In genomic region chr12:82194919-82195318, GRCm38 (mm10) we compare ENCODE assay signal across 19 mouse cellular contexts. TPM values are rescaled to one million over a fixed set of nuclear protein-coding genes. Genes with fewer than 3 reads are reported as not detected.
DNase-seq lines count a peak whose midpoint lies in the region; ATAC-seq and TF ChIP-seq lines count a peak whose summit lies in the region.
"Had no signal": no experiment of that assay in that cellular context is flagged by ENCODE, and none has a peak within 500 bp of the region (broad histone marks: within the 10 kb centered on the region; RNA-seq: fewer than 3 reads in every experiment).

No protein-coding gene starts in this region.

- TF ChIP-seq POLR2A in kidney, adult 2 months (IDR thresholded peaks at IDR 0.05; ENCODE audit: low read depth, low read length): no peak

- H3K27ac ChIP-seq in kidney, adult 2 months (ENCODE audit: insufficient read depth, low read depth, low read length): no peak overlapping the region
- no peak overlapping the region for H3K27ac ChIP-seq in kidney, embryonic 15.5 days
- H3K27ac ChIP-seq in limb, embryonic 10.5 days: 0 out of 2 replicates have a peak overlapping the region, but pooled peaks have one; percentile 16
- H3K27ac ChIP-seq: embryonic facial prominence, embryonic 12.5 days; forebrain, embryonic 12.5 days; heart, adult 2 months; hindbrain, embryonic 10.5 days; hindbrain, embryonic 14.5 days had no signal

- H3K9me3 ChIP-seq in kidney, embryonic 15.5 days (replicated peaks): no peaks in the 10 kb centered on the region
- H3K9me3 ChIP-seq in megakaryocyte, embryonic 14.5 days: no peaks in the 10 kb centered on the region
- no peaks in the 10 kb centered on the region for H3K9me3 ChIP-seq in limb, embryonic 10.5 days (replicated peaks)
- H3K9me3 ChIP-seq: embryonic facial prominence, embryonic 12.5 days; forebrain, embryonic 12.5 days; heart, embryonic 12.5 days; hindbrain, embryonic 10.5 days had no signal

- peaks cover 13% of the 10 kb centered on the region; the same call in 1 of the 2 replicates for H3K4me1 ChIP-seq in kidney, adult 2 months (ENCODE audit: control insufficient read depth, insufficient read depth, low read length)
- H3K4me1 ChIP-seq in kidney, embryonic 15.5 days: peaks cover 43% of the 10 kb centered on the region
- peaks cover 93% of the 10 kb centered on the region for H3K4me1 ChIP-seq in megakaryocyte, embryonic 14.5 days
- peaks cover 49% of the 10 kb centered on the region for H3K4me1 ChIP-seq in limb, embryonic 10.5 days

- TF ChIP-seq CTCF in kidney, adult 2 months (conservative IDR thresholded peaks at IDR 0.05; ENCODE audit: insufficient read depth, insufficient read length, low read depth, low read length): no peak

- no peak overlapping the region for H3K9ac ChIP-seq in kidney, embryonic 15.5 days
- H3K9ac ChIP-seq: embryonic facial prominence, embryonic 12.5 days; forebrain, embryonic 12.5 days; heart, embryonic 12.5 days; hindbrain, embryonic 14.5 days had no signal

- WGBS in kidney, adult 2 months: 53% methylated on average over 3 of the region's 3 CpGs
- 56% methylated on average over 3 of the region's 3 CpGs for WGBS in kidney, embryonic 15.5 days
- WGBS in limb, embryonic 10.5 days: 79% methylated on average over 3 of the region's 3 CpGs

- no peak overlapping the region for H3K4me3 ChIP-seq in kidney, adult 2 months (ENCODE audit: insufficient read depth, low read depth, low read length)
- H3K4me3 ChIP-seq in kidney, embryonic 15.5 days (replicated peaks): no peak overlapping the region
- H3K4me3 ChIP-seq in megakaryocyte, embryonic 14.5 days (replicated peaks): peak overlapping the region; percentile 15
- no peak overlapping the region for H3K4me3 ChIP-seq in limb, embryonic 10.5 days
- H3K4me3 ChIP-seq: embryonic facial prominence, embryonic 12.5 days; forebrain, embryonic 12.5 days; heart, adult 2 months; heart, embryonic 12.5 days; hindbrain, embryonic 10.5 days had no signal

- no peaks in the 10 kb centered on the region for H3K36me3 ChIP-seq in kidney, adult 2 months (ENCODE audit: control insufficient read depth, insufficient read depth, low read length)
- H3K36me3 ChIP-seq in kidney, embryonic 15.5 days: no peaks in the 10 kb centered on the region
- H3K36me3 ChIP-seq in megakaryocyte, embryonic 14.5 days (replicated peaks; ENCODE audit: low read length): peaks cover 23% of the 10 kb centered on the region
- no peaks in the 10 kb centered on the region for H3K36me3 ChIP-seq in limb, embryonic 10.5 days
- H3K36me3 ChIP-seq: embryonic facial prominence, embryonic 12.5 days; forebrain, embryonic 12.5 days; heart, embryonic 12.5 days; hindbrain, embryonic 10.5 days had no signal

- no peak for ATAC-seq in kidney, embryonic 15.5 days (replicated peaks; ENCODE audit: low FRiP score)
- no peak for ATAC-seq in megakaryocyte, adult 5-6 weeks (ENCODE audit: poor library complexity, severe bottlenecking)
- ATAC-seq: forebrain, embryonic 16.5 days; Patski had no signal

- DNase-seq in kidney, adult 2 months: peak; percentile 17
- DNase-seq in limb, embryonic 10.5 days (ENCODE audit: low spot score): no peak
- DNase-seq in embryo, embryonic 9.5 days (ENCODE audit: extremely low spot score): no peak
- DNase-seq: adrenal gland, adult 8-10 months; cerebellum, adult 2 months; cerebellum, postnatal 10 days; gastrocnemius, postnatal 10 days; heart, adult 2 months had no signal

- H3K4me2 ChIP-seq in kidney, embryonic 15.5 days: no peak overlapping the region
- H3K4me2 ChIP-seq: embryonic facial prominence, embryonic 12.5 days; forebrain, embryonic 12.5 days; heart, embryonic 12.5 days; hindbrain, embryonic 14.5 days had no signal

- no peaks in the 10 kb centered on the region for H3K27me3 ChIP-seq in kidney, adult 2 months (replicated peaks; ENCODE audit: control insufficient read depth, insufficient read depth, low read length)
- no peaks in the 10 kb centered on the region for H3K27me3 ChIP-seq in kidney, embryonic 15.5 days
- no peaks in the 10 kb centered on the region for H3K27me3 ChIP-seq in megakaryocyte, embryonic 14.5 days (replicated peaks)
- no peaks in the 10 kb centered on the region for H3K27me3 ChIP-seq in limb, embryonic 10.5 days (ENCODE audit: low read depth, poor library complexity, severe bottlenecking)
- H3K27me3 ChIP-seq: CH12.LX; embryonic facial prominence, embryonic 12.5 days; forebrain, embryonic 12.5 days; heart, embryonic 12.5 days; Patski had no signal

RNA-seq across cellular contexts. Expression of gene Sipa1l1, which starts 25.8 kb away (rescaled TPM):
- 34.0 and 34.1 TPM in 2 replicates for polyA plus RNA-seq in kidney, adult 2 months (2012; rRNA removed)
- 38.1 and 39.8 TPM in 2 replicates for polyA plus RNA-seq in kidney, embryonic 15.5 days (2015; fragmentation: Nextera tagmentation; extraction: Ambion mirVana)
- polyA plus RNA-seq in megakaryocyte, embryonic 14.5 days (2012; ENCODE audit: insufficient read depth, low replicate concordance): 9.3 and 12.0 TPM in 2 replicates
- 7.0 and 7.8 TPM in 2 replicates for total RNA-seq in megakaryocyte, adult 5-6 weeks (2015)
- total RNA-seq in megakaryocyte, adult 5-6 weeks (2017): 8.1 and 8.9 TPM in 2 replicates
- polyA plus RNA-seq in limb, embryonic 10.5 days (2016; fragmentation: Nextera tagmentation; extraction: Ambion mirVana): 28.3 and 37.0 TPM in 2 replicates
